Mouse (Mus musculus) CH12.LX (cell line): ENCODE measurements around the gene Rxylt1. TPM values are rescaled to one million over a fixed set of nuclear protein-coding genes. Genes with fewer than 3 reads are reported as not detected.

ENCODE experiments used
- DNase-seq: peaks from one replicate; pipeline ENCODE4 v3.0.0-alpha.2; 2013; ENCODE audit errors: extremely low read depth
- H3K27ac ChIP-seq: 2 replicates; pipeline ENCODE4 v1.5.1; 2012; ENCODE audit warnings: low read depth, mild to moderate bottlenecking, control low read depth, moderate library complexity; ENCODE audit not compliant: insufficient read depth
- H3K27me3 ChIP-seq: replicated peaks from 2 replicates; pipeline ENCODE3; 2012; ENCODE audit warnings: inconsistent platforms
- H3K36me3 ChIP-seq, 2 experiments: replicated peaks in 1 of 2; 2 replicates each; pipeline versions ENCODE3 to v1.6.1; 2012; ENCODE audit warnings: inconsistent platforms in 1 of 2, low read length in 1 of 2, mild to moderate bottlenecking in 1 of 2, mixed read lengths in 1 of 2, moderate library complexity in 1 of 2; ENCODE audit not compliant: control insufficient read depth in 1 of 2, insufficient read depth in 1 of 2
- H3K4me1 ChIP-seq, 2 experiments: 2 replicates each; pipeline ENCODE4 v1.6.1; 2012; ENCODE audit warnings: inconsistent platforms in 1 of 2, moderate library complexity in 1 of 2; ENCODE audit not compliant: insufficient read depth in 2 of 2, control insufficient read depth in 1 of 2
- H3K4me2 ChIP-seq: 2 replicates; pipeline ENCODE4 v1.6.1; 2012; ENCODE audit warnings: low read depth, mild to moderate bottlenecking, control low read depth; ENCODE audit not compliant: poor library complexity, insufficient read depth, severe bottlenecking
- H3K4me3 ChIP-seq, 3 experiments: fragments of 150-350 bp in 1 of 3; sonication (generic) in 1 of 3; replicated peaks in 1 of 3; 2 replicates each; pipeline versions ENCODE3 to v1.5.1; 2011 to 2012; ENCODE audit warnings: low read depth in 2 of 3, low read length in 2 of 3, mild to moderate bottlenecking in 2 of 3, moderate library complexity in 2 of 3, control low read depth in 1 of 3, improper control_type of control experiment in 1 of 3, inconsistent platforms in 1 of 3, mixed read lengths in 1 of 3; ENCODE audit not compliant: poor library complexity in 1 of 3
- H3K79me2 ChIP-seq: replicated peaks from 2 replicates; pipeline ENCODE4 v1.6.1; 2012; ENCODE audit warnings: mild to moderate bottlenecking, moderate library complexity; ENCODE audit not compliant: control insufficient read depth, poor library complexity, insufficient read depth, severe bottlenecking; ENCODE audit errors: extremely low read depth
- H3K9ac ChIP-seq: 2 replicates; pipeline ENCODE4 v1.6.1; 2012; ENCODE audit warnings: low read depth, mild to moderate bottlenecking, control low read depth, moderate library complexity; ENCODE audit not compliant: insufficient read depth
- H3K9me3 ChIP-seq: replicated peaks from 2 replicates; pipeline ENCODE3; 2012; ENCODE audit warnings: low read length, inconsistent platforms, mixed read lengths
- BHLHE40 ChIP-seq: IDR thresholded peaks from 2 replicates; pipeline ENCODE4 v1.6.1; 2011; ENCODE audit warnings: mild to moderate bottlenecking, low read depth, low read length, improper control_type of control experiment
- CHD1 ChIP-seq: IDR thresholded peaks from 2 replicates; pipeline ENCODE4 v1.6.1; 2012; ENCODE audit warnings: low read depth, low read length, improper control_type of control experiment, inconsistent platforms
- CHD2 ChIP-seq: IDR thresholded peaks from 2 replicates; pipeline ENCODE4 v1.6.1; 2011; ENCODE audit warnings: low read length, improper control_type of control experiment
- CTCF ChIP-seq, 2 experiments: IDR thresholded peaks in 1 of 2; conservative IDR thresholded peaks in 1 of 2; 2 replicates each; pipeline ENCODE4 v1.5.1; 2011 to 2012; ENCODE audit warnings: low read depth in 2 of 2, low read length in 2 of 2, improper control_type of control experiment in 1 of 2, inconsistent platforms in 1 of 2, mild to moderate bottlenecking in 1 of 2, moderate library complexity in 1 of 2
- ELF1 ChIP-seq: IDR thresholded peaks from 2 replicates; pipeline ENCODE4 v1.6.1; 2014; ENCODE audit warnings: low read depth, mild to moderate bottlenecking, inconsistent platforms, low read length, improper control_type of control experiment
- EP300 ChIP-seq: IDR thresholded peaks from 2 replicates; pipeline ENCODE4 v1.6.1; 2011; ENCODE audit warnings: low read length, improper control_type of control experiment
- ETS1 ChIP-seq: conservative IDR thresholded peaks from 2 replicates; pipeline ENCODE4 v1.6.1; 2012; ENCODE audit warnings: low read depth, mild to moderate bottlenecking, inconsistent platforms, low read length, improper control_type of control experiment, moderate library complexity
- GABPA ChIP-seq: IDR thresholded peaks from 2 replicates; pipeline ENCODE4 v1.6.1; 2012; ENCODE audit warnings: low read depth, low read length, improper control_type of control experiment, inconsistent platforms; ENCODE audit not compliant: insufficient replicate concordance
- HCFC1 ChIP-seq: IDR thresholded peaks from 2 replicates; pipeline ENCODE4 v1.6.1; 2012; ENCODE audit warnings: low read depth, mild to moderate bottlenecking, inconsistent platforms, low read length, improper control_type of control experiment
- JUN ChIP-seq: IDR thresholded peaks from 2 replicates; pipeline ENCODE4 v1.6.1; 2011; ENCODE audit warnings: low read depth, mild to moderate bottlenecking, low read length, improper control_type of control experiment, moderate library complexity; ENCODE audit not compliant: insufficient read depth
- JUND ChIP-seq: conservative IDR thresholded peaks from 2 replicates; pipeline ENCODE4 v1.6.1; 2011; ENCODE audit warnings: low read depth, low read length, improper control_type of control experiment
- KAT2A ChIP-seq: IDR thresholded peaks from 2 replicates; pipeline ENCODE4 v1.6.1; 2012; ENCODE audit warnings: low read length, improper control_type of control experiment, inconsistent platforms; ENCODE audit not compliant: insufficient replicate concordance
- MAFK ChIP-seq: IDR thresholded peaks from 2 replicates; pipeline ENCODE4 v1.6.1; 2011; ENCODE audit warnings: low read length, improper control_type of control experiment; ENCODE audit not compliant: insufficient replicate concordance
- MAZ ChIP-seq: IDR thresholded peaks from 2 replicates; pipeline ENCODE4 v1.6.1; 2012; ENCODE audit warnings: low read depth, mild to moderate bottlenecking, inconsistent platforms, low read length, improper control_type of control experiment, moderate library complexity
- MEF2A ChIP-seq: IDR thresholded peaks from 2 replicates; pipeline ENCODE4 v1.6.1; 2014; ENCODE audit warnings: low read depth, mild to moderate bottlenecking, inconsistent platforms, low read length, improper control_type of control experiment, borderline replicate concordance
- MYC ChIP-seq: IDR thresholded peaks from 2 replicates; pipeline ENCODE4 v1.6.1; 2011; ENCODE audit warnings: low read depth, mild to moderate bottlenecking, improper control_type of control experiment, low read length
- NELFE ChIP-seq: IDR thresholded peaks from 2 replicates; pipeline ENCODE4 v1.6.1; 2011; ENCODE audit warnings: low read depth, low read length, improper control_type of control experiment
- NRF1 ChIP-seq: IDR thresholded peaks from 2 replicates; pipeline ENCODE4 v1.6.1; 2014; ENCODE audit warnings: low read depth, mild to moderate bottlenecking, inconsistent platforms, low read length, improper control_type of control experiment, moderate library complexity
- POLR2AphosphoS2 ChIP-seq: IDR thresholded peaks from 2 replicates; pipeline ENCODE4 v1.6.1; 2011; ENCODE audit warnings: low read depth, low read length, improper control_type of control experiment
- RCOR1 ChIP-seq: conservative IDR thresholded peaks from 2 replicates; pipeline ENCODE4 v1.6.1; 2012; ENCODE audit warnings: low read depth, mild to moderate bottlenecking, inconsistent platforms, low read length, improper control_type of control experiment
- SIN3A ChIP-seq: IDR thresholded peaks from 2 replicates; pipeline ENCODE4 v1.6.1; 2012; ENCODE audit warnings: low read length, improper control_type of control experiment, inconsistent platforms
- TCF12 ChIP-seq: IDR thresholded peaks from 2 replicates; pipeline ENCODE4 v1.6.1; 2014; ENCODE audit warnings: low read depth, mild to moderate bottlenecking, inconsistent platforms, low read length, improper control_type of control experiment
- UBTF ChIP-seq: IDR thresholded peaks from 2 replicates; pipeline ENCODE4 v1.6.1; 2012; ENCODE audit warnings: low read depth, mild to moderate bottlenecking, inconsistent platforms, low read length, improper control_type of control experiment, moderate library complexity
- USF1 ChIP-seq: IDR thresholded peaks from 2 replicates; pipeline ENCODE4 v1.6.1; 2014; ENCODE audit warnings: low read depth, mild to moderate bottlenecking, inconsistent platforms, low read length, improper control_type of control experiment
- USF2 ChIP-seq: conservative IDR thresholded peaks from 2 replicates; pipeline ENCODE4 v1.6.1; 2011; ENCODE audit warnings: low read depth, low read length, improper control_type of control experiment
- ZC3H11A ChIP-seq: IDR thresholded peaks from 2 replicates; pipeline ENCODE4 v1.6.1; 2012; ENCODE audit warnings: low read depth, mild to moderate bottlenecking, inconsistent platforms, low read length, improper control_type of control experiment
- ZKSCAN1 ChIP-seq: IDR thresholded peaks from 2 replicates; pipeline ENCODE4 v1.6.1; 2012; ENCODE audit warnings: low read depth, inconsistent platforms, low read length, improper control_type of control experiment, borderline replicate concordance
- ZMIZ1 ChIP-seq: IDR thresholded peaks from 2 replicates; pipeline ENCODE4 v1.6.1; 2012; ENCODE audit warnings: low read depth, mild to moderate bottlenecking, inconsistent platforms, low read length, improper control_type of control experiment
- ZNF384 ChIP-seq: IDR thresholded peaks from 2 replicates; pipeline ENCODE4 v1.6.1; 2012; ENCODE audit warnings: low read depth, low read length, improper control_type of control experiment, inconsistent platforms
- dilution Hi-C: fragments of 300-500 bp; cut with MboI; formaldehyde crosslinking; loops from 2 replicates; pipeline ENCODE4 v1.14.3; 2020; ENCODE audit warnings: low sequenced_read_pairs; ENCODE audit not compliant: extremely low pct_unique_long_range_greater_than_20kb, extremely low pct_ligation_motif_present
- in situ Hi-C: fragments of 300-500 bp; cut with MboI; formaldehyde crosslinking; loops from 3 replicates; pipeline ENCODE4 v1.14.3; 2019; ENCODE audit warnings: low sequenced_read_pairs, low pct_ligation_motif_present, low pct_unique_long_range_greater_than_20kb, mixed read lengths
- polyA plus RNA-seq: library from polyadenylated mRNA; unstranded; fragments of >175 nt; gene quantifications from 2 replicates; pipeline ENCODE4 v1.2.1, GENCODE M21; 2012; ENCODE audit warnings: low read depth; ENCODE audit not compliant: insufficient read length
- total RNA-seq, 2 experiments: library from RNA; depleted of rRNA; stranded (reverse); fragments of 300-350 nt in 1 of 2; fragments of >200 nt in 1 of 2; gene quantifications; 2 replicates each; pipeline ENCODE4 v1.2.3; 2012 to 2014

Gene Rxylt1
- total and polyA plus RNA-seq, 3 experiments, result 19.5 to 78.0 (median 57.4) TPM

GRCm38 (mm10) chr10:122102675-122103074, 5.5 kb upstream of the Rxylt1 start:
- Histone ChIP-seq H3K27me3 (no peaks in the 10 kb centered on the region), H3K36me3 (no peaks in the 10 kb centered on the region), H3K4me3 (no peak overlapping the region), H3K9ac (no peak overlapping the region), H3K4me2 (no peak overlapping the region), H3K27ac (no peak overlapping the region), H3K79me2 (no peaks in the 10 kb centered on the region), H3K4me1 (0 out of 4 replicates have a peak, but pooled peaks cover 0 to 1% of the 10 kb centered on the region in 2 experiments), H3K9me3 (no peaks in the 10 kb centered on the region)
- TF ChIP-seq RCOR1 (no peak), USF2 (no peak), ZNF384 (no peak), EP300 (no peak), ZMIZ1 (no peak), ETS1 (no peak), KAT2A (no peak), CHD1 (no peak), NELFE (no peak), ZC3H11A (no peak), POLR2AphosphoS2 (no peak)
- dilution Hi-C loops (no loop called here), in situ Hi-C loops (no loop called here)
- DNase-seq, result no peak

GRCm38 (mm10) chr10:122096462-122096979, 650 bp downstream of the Rxylt1 start:
- H3K79me2 ChIP-seq, result peaks cover 5% of the 10 kb centered on the region; the same call in 1 of the 2 replicates
- peak overlapping the region; percentile 75 for H3K9ac ChIP-seq
- peaks cover 0 to 25% of the 10 kb centered on the region in 2 experiments for H3K36me3 ChIP-seq
- peaks cover 3 to 15% of the 10 kb centered on the region in 2 experiments for H3K4me1 ChIP-seq
- in situ Hi-C loops, result no loop called here
- peak; percentile 37 for DNase-seq
- 0 out of 2 replicates have a peak overlapping the region, but pooled peaks have one; percentile 9 for H3K27ac ChIP-seq
- peak overlapping the region; percentile 18 for H3K4me2 ChIP-seq
- H3K27me3 ChIP-seq, result no peaks in the 10 kb centered on the region
- peak overlapping the region; percentile 45 to 85 (median 76) for H3K4me3 ChIP-seq
- dilution Hi-C loops, result no loop called here
- H3K9me3 ChIP-seq, result no peaks in the 10 kb centered on the region
- TF ChIP-seq MAZ (no peak), ETS1 (no peak), MEF2A (0 out of 2 replicates have a peak, but pooled peaks have one; percentile 35), BHLHE40 (peak; percentile 42; the same call in 1 of the 2 replicates), ZMIZ1 (no peak), HCFC1 (0 out of 2 replicates have a peak, but pooled peaks have one; percentile 32), SIN3A (peak; percentile 63; the same call in 1 of the 2 replicates), MAFK (no peak), POLR2AphosphoS2 (no peak), ZC3H11A (no peak), MYC (0 out of 2 replicates have a peak, but pooled peaks have one; percentile 46), TCF12 (0 out of 2 replicates have a peak, but pooled peaks have one; percentile 25), NRF1 (peak; percentile 53), USF2 (peak; percentile 47; the same call in 1 of the 2 replicates), JUN (no peak), CHD2 (no peak), USF1 (peak; percentile 60), CTCF (conservative IDR thresholded peaks at IDR 0.05 in 1 of 2, IDR thresholded peaks at IDR 0.05 in 1 of 2; ENCODE audit: low read depth in 2 of 2, low read length in 2 of 2) (no peak), GABPA (no peak), EP300 (no peak), ELF1 (peak; percentile 48), JUND (no peak), ZNF384 (peak; percentile 56), ZKSCAN1 (no peak), NELFE (no peak), UBTF (peak; percentile 94; the same call in 1 of the 2 replicates)
